Mouse (Mus musculus): Measurements from ENCODE around the gene Igf2bp3.

GRCm38 (mm10) chr6:49251199-49251598, 36.4 kb upstream of the Igf2bp3 start:
- no peak for TF ChIP-seq POLR2A (IDR thresholded peaks at IDR 0.05; ENCODE audit: low read depth, low read length)
- no peak for TF ChIP-seq KAT2A (IDR thresholded peaks at IDR 0.05; ENCODE audit: insufficient replicate concordance, low read length)
- TF ChIP-seq CTCF (conservative IDR thresholded peaks at IDR 0.05 in 1 of 2, IDR thresholded peaks at IDR 0.05 in 1 of 2; ENCODE audit: low read depth in 2 of 2, low read length in 2 of 2): no peak
- no peak for TF ChIP-seq PAX5 (IDR thresholded peaks at IDR 0.05; ENCODE audit: low read length)
